Mouse (Mus musculus): ENCODE results near the gene Tmem253. TPM values are rescaled to one million over a fixed set of nuclear protein-coding genes. Genes with fewer than 3 reads are reported as not detected.

The Tmem253 gene
- polyA plus RNA-seq (2015; fragmentation: Nextera tagmentation; extraction: Ambion mirVana), result 0.43 and 1.1 TPM in 2 replicates

DNA sequence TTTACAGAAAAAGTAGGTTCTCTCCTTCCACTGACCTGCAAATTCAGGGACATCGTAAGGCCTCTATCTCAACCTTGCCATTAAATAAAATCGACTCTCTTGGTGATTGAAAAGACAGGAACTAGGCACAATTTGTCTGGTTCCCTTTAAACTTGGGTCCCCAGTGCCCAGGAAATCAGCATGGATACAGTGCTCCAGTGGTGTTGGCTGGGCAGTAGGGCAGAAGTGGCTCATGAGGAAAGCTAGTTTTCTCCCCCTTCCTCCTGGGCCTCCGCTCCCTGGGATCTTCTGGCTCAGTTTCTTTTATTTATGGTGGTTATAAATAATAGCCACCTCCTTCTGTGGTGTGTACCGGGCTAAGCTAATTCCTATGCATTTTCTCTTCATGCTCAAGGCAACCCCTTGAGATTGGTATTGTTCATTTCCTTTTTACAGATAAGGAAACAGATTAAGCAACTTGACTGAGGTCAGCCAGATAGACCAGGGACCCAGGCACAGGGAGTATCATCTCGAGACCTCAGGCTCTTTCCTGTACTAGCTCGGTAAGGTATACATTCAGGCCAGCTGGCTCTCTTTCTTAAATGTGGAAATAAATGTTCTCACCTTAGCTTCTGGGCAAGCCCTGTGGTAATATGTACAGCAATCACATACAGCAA lies at the start of gene Tmem253:
TSS of gene Tmem253 (plus strand) at position 214 of the 656 bp plus-strand sequence.
- 31% methylated on average over 6 of the region's 6 CpGs for WGBS
- peak within 1 kb of the TSS; percentile 89 for H3K4me2 ChIP-seq
- no peaks in the 10 kb centered on the region for H3K27me3 ChIP-seq (replicated peaks)
- no peaks in the 10 kb centered on the region for H3K36me3 ChIP-seq
- peaks cover 69% of the 10 kb centered on the region for H3K4me1 ChIP-seq
- peak within 1 kb of the TSS; percentile 98 for H3K27ac ChIP-seq (replicated peaks)
- no peaks in the 10 kb centered on the region for H3K9me3 ChIP-seq
- no peak for ATAC-seq (ENCODE audit: extremely low read depth, insufficient number of reproducible peaks, low FRiP score, low TSS enrichment)
- H3K9ac ChIP-seq, result peak within 1 kb of the TSS; percentile 94
- peak within 1 kb of the TSS; percentile 74 for H3K4me3 ChIP-seq

DNA sequence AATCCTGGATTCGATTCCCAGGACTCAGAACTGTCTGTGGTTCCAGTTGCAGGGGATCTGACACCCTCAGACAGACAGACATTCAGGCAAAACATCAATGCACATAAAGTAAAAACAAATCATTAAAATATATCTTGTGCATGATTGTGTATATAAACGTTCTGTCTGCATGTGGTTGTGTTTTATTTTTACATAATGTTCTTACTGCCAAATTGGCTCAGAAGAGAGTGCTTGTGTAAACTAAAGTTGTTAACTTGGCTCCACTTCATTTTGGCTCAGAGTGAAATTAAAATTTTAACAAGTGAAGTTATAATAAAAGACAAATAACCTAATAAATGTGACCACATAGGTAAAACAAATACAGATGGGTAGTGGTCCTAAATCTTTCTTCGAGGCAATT lies 48.1 kb upstream of the Tmem253 start:
- no peaks in the 10 kb centered on the region for H3K36me3 ChIP-seq
- no peak overlapping the region for H3K27ac ChIP-seq (replicated peaks)
- WGBS, result 76% methylated on average over 3 of the region's 3 CpGs
- H3K4me2 ChIP-seq, result no peak overlapping the region
- no peak overlapping the region for H3K4me3 ChIP-seq
- ATAC-seq (ENCODE audit: extremely low read depth, insufficient number of reproducible peaks, low FRiP score, low TSS enrichment), result no peak
- H3K9ac ChIP-seq, result no peak overlapping the region
- H3K4me1 ChIP-seq, result peaks cover under 1% of the 10 kb centered on the region
- H3K9me3 ChIP-seq, result no peaks in the 10 kb centered on the region
- no peaks in the 10 kb centered on the region for H3K27me3 ChIP-seq (replicated peaks)

- Histone ChIP-seq H3K27ac (replicated peaks) (no peak overlapping the region), H3K27me3 (replicated peaks) (no peaks in the 10 kb centered on the region; the same call in 1 of the 2 replicates), H3K4me3 (no peak overlapping the region), H3K4me1 (peaks cover 10% of the 10 kb centered on the region), H3K4me2 (no peak overlapping the region), H3K9me3 (no peaks in the 10 kb centered on the region), H3K9ac (no peak overlapping the region), H3K36me3 (no peaks in the 10 kb centered on the region)
- ATAC-seq (ENCODE audit: extremely low read depth, insufficient number of reproducible peaks, low FRiP score, low TSS enrichment), result no peak
- WGBS, result 81% methylated on average over 3 of the region's 3 CpGs
Measured at GRCm38 (mm10) chr14:51979252-51979651, 36.2 kb upstream of the Tmem253 start.

DNA sequence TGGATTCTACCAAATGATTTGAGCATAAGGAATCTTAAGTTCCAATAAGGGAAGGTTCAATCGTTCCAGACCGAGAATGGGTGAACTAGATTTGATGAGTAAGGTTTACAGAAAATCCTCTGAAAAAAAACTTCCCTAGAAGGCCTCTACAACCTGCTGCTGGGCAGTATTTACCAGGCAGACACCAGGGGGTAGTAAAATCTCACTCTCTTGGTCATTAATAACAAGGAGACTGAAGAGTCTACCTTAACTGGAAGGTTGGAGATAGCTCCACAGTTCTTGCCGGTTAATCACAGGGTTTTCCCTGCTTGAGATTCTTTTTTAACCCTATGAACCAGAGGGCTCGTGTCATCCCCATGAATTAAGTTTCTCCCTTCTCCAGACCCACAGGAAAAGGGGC lies 32.2 kb upstream of the Tmem253 start:
- H3K27me3 ChIP-seq (replicated peaks), result no peaks in the 10 kb centered on the region; the same call in 1 of the 2 replicates
- H3K9me3 ChIP-seq, result no peaks in the 10 kb centered on the region
- H3K4me3 ChIP-seq, result no peak overlapping the region; the same call in 1 of the 2 replicates
- WGBS, result 59% methylated on average over 4 of the region's 4 CpGs
- H3K4me1 ChIP-seq, result peaks cover 34% of the 10 kb centered on the region
- no peak for ATAC-seq (ENCODE audit: extremely low read depth, insufficient number of reproducible peaks, low FRiP score, low TSS enrichment)
- H3K4me2 ChIP-seq, result peak overlapping the region; percentile 92
- H3K9ac ChIP-seq, result peak overlapping the region; percentile 86; the same call in 1 of the 2 replicates
- H3K36me3 ChIP-seq, result peaks cover 13% of the 10 kb centered on the region
- no peak overlapping the region for H3K27ac ChIP-seq (replicated peaks)

DNA sequence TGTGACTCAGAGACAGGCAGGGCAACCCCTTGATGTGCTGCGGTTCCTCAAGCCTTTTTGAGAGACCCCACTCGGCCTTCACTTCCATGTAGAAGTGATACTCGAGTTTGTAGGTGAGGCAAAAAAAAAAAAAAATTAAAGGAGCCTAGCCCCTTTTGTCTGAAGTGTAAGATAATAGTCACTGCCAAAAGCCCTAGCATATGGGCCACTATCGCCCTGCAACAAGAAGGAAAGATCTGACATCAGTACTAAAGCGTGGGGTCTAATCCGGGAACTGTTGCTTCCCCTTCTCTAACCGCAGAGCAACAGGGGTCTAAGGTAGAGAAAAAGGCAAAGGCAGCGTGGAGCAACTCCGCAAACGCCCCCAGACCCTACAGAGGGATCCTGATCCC lies 31.6 kb upstream of the Tmem253 start:
- Histone ChIP-seq H3K36me3 (peaks cover 18% of the 10 kb centered on the region), H3K4me2 (peak overlapping the region; percentile 92), H3K27ac (replicated peaks) (peak overlapping the region; percentile 98), H3K9me3 (no peaks in the 10 kb centered on the region), H3K4me3 (peak overlapping the region; percentile 78), H3K9ac (peak overlapping the region; percentile 86), H3K27me3 (replicated peaks) (no peaks in the 10 kb centered on the region; the same call in 1 of the 2 replicates), H3K4me1 (peaks cover 34% of the 10 kb centered on the region)
- ATAC-seq (ENCODE audit: extremely low read depth, insufficient number of reproducible peaks, low FRiP score, low TSS enrichment), result no peak
- WGBS, result 13% methylated on average over 10 of the region's 10 CpGs

- H3K4me3 ChIP-seq, result peak within 1 kb of the TSS; percentile 78
- under 1% methylated on average over 73 of the region's 74 CpGs for WGBS
- H3K4me1 ChIP-seq, result peaks cover 37% of the 10 kb centered on the region
- H3K9ac ChIP-seq, result peak within 1 kb of the TSS; percentile 86
- peak; percentile 78 for ATAC-seq (ENCODE audit: extremely low read depth, insufficient number of reproducible peaks, low FRiP score, low TSS enrichment)
- H3K9me3 ChIP-seq, result no peaks in the 10 kb centered on the region
- peaks cover 25% of the 10 kb centered on the region for H3K36me3 ChIP-seq
- H3K27ac ChIP-seq (replicated peaks), result peak within 1 kb of the TSS; percentile 98
- no peaks in the 10 kb centered on the region; the same call in 1 of the 2 replicates for H3K27me3 ChIP-seq (replicated peaks)
- peak within 1 kb of the TSS; percentile 92 for H3K4me2 ChIP-seq
Measured at GRCm38 (mm10) chr14:51984247-51985231, 30.9 kb upstream of the Tmem253 start, which contains the start of gene Arhgef40. Arhgef40 (plus strand) TSS chr14:51984719.

GRCm38 (mm10) chr14:51985301-51986152 lies 29.9 kb upstream of the Tmem253 start:
- under 1% methylated on average over 26 of the region's 27 CpGs for WGBS
- peak; percentile 56 for ATAC-seq (ENCODE audit: extremely low read depth, insufficient number of reproducible peaks, low FRiP score, low TSS enrichment)
- Histone ChIP-seq H3K27ac (replicated peaks) (peak overlapping the region; percentile 98), H3K27me3 (replicated peaks) (no peaks in the 10 kb centered on the region; the same call in 1 of the 2 replicates), H3K9me3 (no peaks in the 10 kb centered on the region), H3K4me3 (peak overlapping the region; percentile 78), H3K4me1 (peaks cover 38% of the 10 kb centered on the region), H3K9ac (peak overlapping the region; percentile 86), H3K36me3 (peaks cover 35% of the 10 kb centered on the region), H3K4me2 (peak overlapping the region; percentile 92)

DNA sequence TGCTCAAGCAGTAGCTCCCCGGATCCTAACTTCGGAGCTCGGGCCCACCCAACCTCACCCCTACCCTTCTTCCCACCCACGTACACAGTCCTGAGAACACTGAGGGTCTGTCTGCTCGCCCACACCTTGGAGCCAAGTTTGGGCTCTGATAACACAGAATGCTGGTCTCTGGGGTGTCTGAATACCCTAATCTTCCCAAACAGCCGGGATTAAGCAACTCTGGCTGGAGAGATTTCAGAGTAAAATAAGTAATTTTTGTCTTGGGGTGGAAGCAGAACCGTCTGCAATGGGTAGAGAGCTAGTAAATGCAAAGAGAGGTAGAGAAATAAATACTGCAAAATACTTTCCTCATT lies 29.3 kb upstream of the Tmem253 start:
- H3K4me3 ChIP-seq, result peak overlapping the region; percentile 78
- H3K9me3 ChIP-seq, result no peaks in the 10 kb centered on the region
- H3K27ac ChIP-seq (replicated peaks), result peak overlapping the region; percentile 98
- H3K9ac ChIP-seq, result peak overlapping the region; percentile 86
- H3K36me3 ChIP-seq, result peaks cover 41% of the 10 kb centered on the region
- H3K27me3 ChIP-seq (replicated peaks), result no peaks in the 10 kb centered on the region; the same call in 1 of the 2 replicates
- H3K4me1 ChIP-seq, result peaks cover 38% of the 10 kb centered on the region
- no peak for ATAC-seq (ENCODE audit: extremely low read depth, insufficient number of reproducible peaks, low FRiP score, low TSS enrichment)
- 4% methylated on average over 7 of the region's 7 CpGs for WGBS
- H3K4me2 ChIP-seq, result peak overlapping the region; percentile 92

DNA sequence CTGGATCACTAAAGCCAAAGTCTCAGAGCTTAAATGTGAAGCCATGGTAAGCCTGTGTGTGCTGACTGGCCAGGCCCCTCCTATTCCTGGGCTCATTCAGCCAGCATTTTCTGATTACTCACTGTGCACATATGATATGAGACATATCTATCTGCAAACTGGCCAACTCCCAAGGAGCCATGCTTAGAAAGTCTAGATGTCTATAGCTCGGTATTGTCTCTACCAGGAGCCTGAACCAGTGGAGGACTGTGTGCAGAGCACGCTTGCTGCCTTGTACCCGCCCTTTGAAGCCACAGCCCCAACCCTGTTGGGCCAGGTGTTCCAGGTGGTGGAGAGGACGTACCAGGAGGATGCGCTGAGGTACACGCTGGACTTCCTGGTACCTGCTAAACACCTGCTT lies 28.3 kb upstream of the Tmem253 start:
- peak overlapping the region; percentile 92 for H3K4me2 ChIP-seq
- WGBS, result 88% methylated on average over 6 of the region's 6 CpGs

GRCm38 (mm10) chr14:51988731-51989130 lies 26.7 kb upstream of the Tmem253 start:
- H3K36me3 ChIP-seq, result peaks cover 66% of the 10 kb centered on the region
- no peak overlapping the region for H3K4me3 ChIP-seq
- no peak overlapping the region for H3K9ac ChIP-seq

More for the DNA sequence above, 28.3 kb upstream of the Tmem253 start:
- H3K9ac ChIP-seq, result peak overlapping the region; percentile 37; the same call in 1 of the 2 replicates
- peak overlapping the region; percentile 98 for H3K27ac ChIP-seq (replicated peaks)
- H3K9me3 ChIP-seq, result no peaks in the 10 kb centered on the region
- ATAC-seq (ENCODE audit: extremely low read depth, insufficient number of reproducible peaks, low FRiP score, low TSS enrichment), result no peak
- H3K36me3 ChIP-seq, result peaks cover 52% of the 10 kb centered on the region
- H3K27me3 ChIP-seq (replicated peaks), result no peaks in the 10 kb centered on the region
- peaks cover 38% of the 10 kb centered on the region for H3K4me1 ChIP-seq
- peak overlapping the region; percentile 78; the same call in 1 of the 2 replicates for H3K4me3 ChIP-seq

More at GRCm38 (mm10) chr14:51988731-51989130, 26.7 kb upstream of the Tmem253 start:
- Histone ChIP-seq H3K27ac (replicated peaks) (no peak overlapping the region), H3K9me3 (no peaks in the 10 kb centered on the region), H3K4me2 (no peak overlapping the region), H3K27me3 (replicated peaks) (no peaks in the 10 kb centered on the region), H3K4me1 (peaks cover 33% of the 10 kb centered on the region)
- no peak for ATAC-seq (ENCODE audit: extremely low read depth, insufficient number of reproducible peaks, low FRiP score, low TSS enrichment)
- 86% methylated on average over 12 of the region's 12 CpGs for WGBS
